Mouse (Mus musculus) heart, postnatal 0 days (tissue): ENCODE results near the gene Kti12. TPM values are rescaled to one million over a fixed set of nuclear protein-coding genes. Genes with fewer than 3 reads are reported as not detected.

Source experiments
- ATAC-seq: fragments of 200-750 bp; cut with Nextera tagmentation; 2 replicates; pipeline ENCODE4 v1.8.0; 2017; ENCODE audit warnings: low read depth, moderate number of reproducible peaks, moderate library complexity; ENCODE audit not compliant: insufficient read depth
- DNase-seq: peaks from one replicate; pipeline ENCODE4 v3.0.0-alpha.2; 2016; ENCODE audit warnings: low spot score
- H3K27ac ChIP-seq: fragments of 300-500 bp; sonication (generic); 2 replicates; pipeline ENCODE4 v1.5.1; 2014; ENCODE audit warnings: low read depth, mild to moderate bottlenecking
- H3K27me3 ChIP-seq: fragments of 300-500 bp; sonication (generic); 2 replicates; pipeline ENCODE4 v1.6.1; 2014; ENCODE audit warnings: low read length, mixed read lengths; ENCODE audit not compliant: control insufficient read depth, insufficient read depth
- H3K36me3 ChIP-seq: fragments of 300-500 bp; sonication (generic); replicated peaks from 2 replicates; pipeline ENCODE4 v1.6.1; 2014; ENCODE audit warnings: low read length, mixed read lengths; ENCODE audit not compliant: control insufficient read depth, insufficient read depth
- H3K4me1 ChIP-seq: fragments of 300-500 bp; sonication (generic); 2 replicates; pipeline ENCODE4 v1.6.1; 2014; ENCODE audit warnings: antibody characterized with exemption; ENCODE audit not compliant: control insufficient read depth, insufficient read depth
- H3K4me2 ChIP-seq: fragments of 300-500 bp; sonication (generic); 2 replicates; pipeline ENCODE4 v1.6.1; 2014; ENCODE audit warnings: low read depth, mild to moderate bottlenecking, low read length, moderate library complexity
- H3K4me3 ChIP-seq: fragments of 300-500 bp; sonication (generic); 2 replicates; pipeline ENCODE4 v1.5.1; 2014; ENCODE audit warnings: low read depth, low read length
- H3K9ac ChIP-seq: fragments of 300-500 bp; sonication (generic); replicated peaks from 2 replicates; pipeline ENCODE4 v1.6.1; 2014; ENCODE audit warnings: low read depth, low read length, mixed read lengths
- H3K9me3 ChIP-seq: fragments of 300-500 bp; sonication (generic); replicated peaks from 2 replicates; pipeline ENCODE4 v1.6.1; 2016; ENCODE audit warnings: low read length; ENCODE audit not compliant: control insufficient read depth
- CTCF ChIP-seq: IDR thresholded peaks from 2 replicates; pipeline ENCODE4 v1.5.1; 2016; ENCODE audit warnings: antibody characterized with exemption, control low read depth, low read depth
- EP300 ChIP-seq: IDR thresholded peaks from 2 replicates; pipeline ENCODE4 v1.6.1; 2016; ENCODE audit warnings: antibody characterized with exemption, low read depth
- WGBS: fragments of 180-500 bp; shearing (Covaris S2); extraction: QIAGEN DNeasy Blood & Tissue Kit; methylation state at CpG from one replicate; pipeline ENCODE4 v1.1.7; 2014; 5-methylcytosine and 5-hydroxymethylcytosine counted together
- polyA plus RNA-seq: library from polyadenylated mRNA; unstranded; fragments of >200 nt; fragmentation: Nextera tagmentation; extraction: Ambion mirVana; gene quantifications from 2 replicates; pipeline ENCODE4 v1.2.1, GENCODE M21; 2015
- total RNA-seq: library from RNA; depleted of rRNA; stranded (reverse); fragments of >200 nt; gene quantifications from 2 replicates; pipeline ENCODE4 v1.2.3, GENCODE M21; 2014; ENCODE audit warnings: low replicate concordance

The Kti12 gene
- total and polyA plus RNA-seq, 2 experiments from 2014 or later = 22.6 TPM

DNA sequence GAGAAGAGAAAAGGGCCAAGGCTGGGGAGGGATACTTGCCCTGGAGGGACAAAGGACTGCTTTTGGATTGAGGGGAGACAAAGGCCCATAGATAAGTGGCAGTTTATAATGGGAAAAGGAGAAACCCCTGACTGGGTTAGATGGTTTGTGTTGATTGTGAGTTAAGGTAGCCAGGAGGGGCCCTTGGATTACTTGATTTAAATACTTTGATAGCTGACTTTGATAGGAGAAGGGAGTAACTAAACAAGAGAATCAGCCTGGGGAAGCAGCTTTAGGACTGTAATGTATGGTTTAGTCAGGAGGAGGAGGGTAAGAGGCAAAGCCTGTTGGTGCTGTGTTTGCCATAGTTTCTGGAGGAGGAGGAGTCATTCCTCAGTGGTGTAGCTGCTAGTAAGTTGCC is 4.2 kb upstream of the Kti12 start:
- H3K4me2 ChIP-seq = no peak overlapping the region
- H3K27ac ChIP-seq = no peak overlapping the region
- H3K4me3 ChIP-seq = no peak overlapping the region
- no peak for TF ChIP-seq CTCF
- TF ChIP-seq EP300 = no peak
- H3K4me1 ChIP-seq = peaks cover 13% of the 10 kb centered on the region
- H3K27me3 ChIP-seq = no peaks in the 10 kb centered on the region
- H3K9me3 ChIP-seq = no peaks in the 10 kb centered on the region
- no peak for ATAC-seq
- no peak for DNase-seq
- H3K9ac ChIP-seq = no peak overlapping the region
- no peaks in the 10 kb centered on the region for H3K36me3 ChIP-seq

DNA sequence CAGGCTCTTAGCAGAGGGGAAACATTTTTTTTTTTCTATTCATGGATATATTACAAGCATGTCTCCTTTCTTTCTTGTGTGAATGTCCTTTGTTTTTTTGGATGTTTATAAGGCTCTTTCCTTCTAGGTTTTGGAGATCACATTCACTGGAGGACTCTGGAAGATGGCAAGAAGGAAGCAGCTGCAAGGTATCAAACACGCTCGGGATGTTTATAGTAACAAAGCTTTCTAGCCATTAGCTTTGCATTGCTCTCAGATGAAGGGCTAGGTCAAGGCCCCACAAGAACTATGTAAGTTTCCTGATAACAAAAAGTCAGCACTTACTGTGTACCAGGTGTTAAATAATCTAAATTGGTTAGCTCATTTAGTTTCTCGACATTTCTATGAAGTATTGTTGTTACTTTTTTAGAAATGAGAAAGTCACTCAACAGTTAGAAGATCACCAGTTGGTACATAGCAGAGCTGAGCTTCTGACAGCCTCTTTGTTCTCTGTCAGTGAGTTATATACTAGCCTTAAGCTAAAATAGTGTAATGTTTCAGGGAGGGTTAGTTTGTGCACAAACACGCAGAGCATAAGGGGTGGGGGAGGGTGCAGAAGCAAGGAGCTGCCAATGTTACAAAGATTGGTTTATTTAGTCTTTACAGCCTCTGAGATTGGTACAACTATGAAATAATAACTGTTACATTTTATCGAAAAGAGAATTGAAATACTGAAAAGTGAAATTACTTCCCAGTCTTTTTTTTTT is 1.6 kb upstream of the Kti12 start:
- Histone ChIP-seq H3K9me3 (no peaks in the 10 kb centered on the region), H3K4me1 (peaks cover 19% of the 10 kb centered on the region), H3K27me3 (no peaks in the 10 kb centered on the region), H3K36me3 (peaks cover 5% of the 10 kb centered on the region; the same call in 1 of the 2 replicates), H3K4me3 (no peak overlapping the region), H3K9ac (no peak overlapping the region), H3K4me2 (no peak overlapping the region), H3K27ac (no peak overlapping the region)
- DNase-seq (no peak), ATAC-seq (no peak)
- WGBS = 72% methylated on average over 5 of the region's 5 CpGs
- TF ChIP-seq EP300 (no peak), CTCF (no peak)

DNA sequence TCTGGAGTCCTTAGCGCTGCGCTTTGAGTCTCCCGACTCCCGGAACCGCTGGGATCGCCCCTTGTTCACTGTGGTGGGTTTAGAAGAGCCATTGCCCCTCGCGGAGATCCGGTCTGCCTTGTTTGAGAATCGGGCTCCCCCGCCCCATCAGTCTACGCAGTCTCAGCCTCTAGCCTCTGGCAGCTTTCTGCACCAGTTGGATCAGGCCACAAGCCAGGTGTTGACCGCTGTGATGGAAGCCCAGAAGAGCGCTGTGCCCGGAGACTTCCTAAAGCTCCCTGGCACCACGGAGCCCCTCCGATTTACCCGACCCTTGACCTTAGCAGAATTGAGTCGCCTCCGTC is 892 bp downstream of the Kti12 start, which contains the start of gene A730015C16Rik:
A730015C16Rik (minus strand) TSS at position 115 of the 344 bp plus-strand sequence.
- Histone ChIP-seq H3K4me2 (peak within 1 kb of the TSS; percentile 81), H3K27me3 (no peaks in the 10 kb centered on the region), H3K36me3 (peaks cover 13% of the 10 kb centered on the region), H3K4me1 (peaks cover 18% of the 10 kb centered on the region), H3K9me3 (no peaks in the 10 kb centered on the region), H3K4me3 (peak within 1 kb of the TSS; percentile 85), H3K9ac (peak within 1 kb of the TSS; percentile 77), H3K27ac (peak within 1 kb of the TSS; percentile 92)
- DNase-seq = no peak
- 0 out of 2 replicates have a peak, but pooled peaks have one; percentile 3 for ATAC-seq
- TF ChIP-seq CTCF (no peak), EP300 (no peak)
- WGBS = 8% methylated on average over 20 of the region's 20 CpGs

- no peak overlapping the region for H3K4me3 ChIP-seq
- H3K9me3 ChIP-seq = no peaks in the 10 kb centered on the region
- WGBS = 68% methylated on average over 7 of the region's 7 CpGs
- DNase-seq (no peak), ATAC-seq (no peak)
- H3K4me1 ChIP-seq = no peaks in the 10 kb centered on the region
- H3K9ac ChIP-seq = no peak overlapping the region
- H3K27me3 ChIP-seq = no peaks in the 10 kb centered on the region
- no peak for TF ChIP-seq CTCF
- no peak for TF ChIP-seq EP300
- peaks cover 20% of the 10 kb centered on the region for H3K36me3 ChIP-seq
- no peak overlapping the region for H3K27ac ChIP-seq
- no peak overlapping the region for H3K4me2 ChIP-seq
These were observed 19.2 kb downstream of the Kti12 start for GRCm38 (mm10) chr4:108866806-108867205.

DNA sequence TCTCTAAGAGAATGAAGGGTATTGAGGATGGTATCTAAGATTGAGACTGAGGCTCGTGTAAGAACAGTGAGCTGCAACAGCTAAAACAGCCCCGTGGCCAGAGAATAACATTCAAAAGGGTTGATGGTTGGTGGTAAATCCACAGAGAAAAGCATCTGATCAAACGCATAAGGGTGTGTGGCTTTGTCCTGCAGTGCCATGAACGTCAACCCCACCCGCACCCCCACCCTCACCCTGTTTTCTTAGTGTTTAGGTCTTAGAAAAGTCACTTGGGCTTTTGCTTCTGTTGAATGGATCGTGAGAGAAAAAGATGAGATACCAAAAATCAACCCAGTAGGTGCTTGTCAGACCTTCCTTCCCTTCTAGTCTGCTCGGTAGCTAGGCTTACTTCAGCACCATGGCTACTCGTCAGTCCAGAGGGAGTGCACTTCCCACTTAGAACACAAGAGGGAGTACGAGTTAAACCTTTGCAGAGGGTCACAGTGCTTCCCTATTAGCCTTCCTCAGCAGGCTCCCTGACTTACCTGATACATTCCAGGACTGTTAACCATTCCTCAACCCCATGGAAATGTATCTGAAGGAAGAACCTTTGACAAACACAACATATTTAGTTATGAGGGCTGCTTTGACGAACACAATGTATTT is 22.3 kb downstream of the Kti12 start:
- Histone ChIP-seq H3K36me3 (0 out of 2 replicates have a peak, but pooled peaks cover under 1% of the 10 kb centered on the region), H3K9me3 (no peaks in the 10 kb centered on the region), H3K4me3 (no peak overlapping the region), H3K4me2 (no peak overlapping the region), H3K4me1 (no peaks in the 10 kb centered on the region), H3K27me3 (no peaks in the 10 kb centered on the region), H3K27ac (no peak overlapping the region), H3K9ac (no peak overlapping the region)
- peak; percentile 98 for TF ChIP-seq CTCF
- TF ChIP-seq EP300 = no peak
- ATAC-seq (peak; percentile 63; the same call in 1 of the 2 replicates), DNase-seq (peak; percentile 81)
- 36% methylated on average over 10 of the region's 10 CpGs for WGBS
